Comparison of ENCODE assay signal across 13 mouse cellular contexts in genomic region chr7:70104486-70104885, GRCm38 (mm10).
DNase-seq lines count a peak whose midpoint lies in the region; ATAC-seq and TF ChIP-seq lines count a peak whose summit lies in the region.
"Had no signal": no experiment of that assay in that cellular context is flagged by ENCODE, and none has a peak within 500 bp of the region (broad histone marks: within the 10 kb centered on the region; RNA-seq: fewer than 3 reads in every experiment).

No protein-coding gene starts in this region.

- H3K4me3 ChIP-seq in kidney, postnatal 0 days (replicated peaks; ENCODE audit: low read depth, low read length), result no peak overlapping the region
- H3K4me3 ChIP-seq in forebrain, embryonic 15.5 days, result 0 out of 2 replicates have a peak overlapping the region, but pooled peaks have one; percentile 1
- H3K4me3 ChIP-seq in limb, embryonic 11.5 days (ENCODE audit: low read depth, low read length), result no peak overlapping the region
- no peak overlapping the region for H3K4me3 ChIP-seq in neural tube, embryonic 12.5 days
- H3K4me3 ChIP-seq: heart, embryonic 12.5 days had no signal

- WGBS in kidney, postnatal 0 days, result 16% methylated on average over 8 of the region's 8 CpGs
- WGBS in forebrain, embryonic 15.5 days, result 5% methylated on average over 8 of the region's 8 CpGs
- 4% methylated on average over 8 of the region's 8 CpGs for WGBS in limb, embryonic 11.5 days
- WGBS in neural tube, embryonic 12.5 days, result 8% methylated on average over 8 of the region's 8 CpGs

- no peaks in the 10 kb centered on the region for H3K27me3 ChIP-seq in kidney, postnatal 0 days (ENCODE audit: insufficient read depth, low read length)
- no peaks in the 10 kb centered on the region for H3K27me3 ChIP-seq in forebrain, embryonic 15.5 days
- peaks cover 15% of the 10 kb centered on the region; the same call in 1 of the 2 replicates for H3K27me3 ChIP-seq in limb, embryonic 11.5 days (ENCODE audit: control insufficient read depth, insufficient read depth, low read length)
- H3K27me3 ChIP-seq in neural tube, embryonic 12.5 days (replicated peaks), result peaks cover 10% of the 10 kb centered on the region; the same call in 1 of the 2 replicates
- H3K27me3 ChIP-seq: heart, embryonic 12.5 days had no signal

- no peak for TF ChIP-seq CTCF in kidney, postnatal 0 days (IDR thresholded peaks at IDR 0.05; ENCODE audit: low read depth)

- no peak for ATAC-seq in kidney, postnatal 0 days (replicated peaks; ENCODE audit: low FRiP score, low read depth)
- ATAC-seq in forebrain, embryonic 15.5 days (replicated peaks), result peak; percentile 94
- ATAC-seq in limb, embryonic 11.5 days (ENCODE audit: insufficient number of reproducible peaks, low FRiP score, low TSS enrichment, low read depth), result no peak
- ATAC-seq in neural tube, embryonic 12.5 days (ENCODE audit: low FRiP score, low read depth), result peak; percentile 80
- ATAC-seq: activated CD4-positive, CD25-positive, alpha-beta regulatory T cell, adult 4 months had no signal

- H3K9me3 ChIP-seq in kidney, postnatal 0 days (replicated peaks; ENCODE audit: low read length), result no peaks in the 10 kb centered on the region
- no peaks in the 10 kb centered on the region for H3K9me3 ChIP-seq in forebrain, embryonic 15.5 days
- H3K9me3 ChIP-seq in limb, embryonic 11.5 days (ENCODE audit: control insufficient read depth, low read length), result no peaks in the 10 kb centered on the region
- no peaks in the 10 kb centered on the region for H3K9me3 ChIP-seq in neural tube, embryonic 12.5 days
- H3K9me3 ChIP-seq: heart, embryonic 12.5 days had no signal

- no peak overlapping the region for H3K9ac ChIP-seq in kidney, postnatal 0 days (ENCODE audit: low read depth, low read length)
- no peak overlapping the region for H3K9ac ChIP-seq in forebrain, embryonic 15.5 days (replicated peaks)
- no peak overlapping the region for H3K9ac ChIP-seq in limb, embryonic 11.5 days (ENCODE audit: low read length)
- H3K9ac ChIP-seq in neural tube, embryonic 12.5 days, result no peak overlapping the region
- H3K9ac ChIP-seq: heart, embryonic 12.5 days had no signal

- H3K4me1 ChIP-seq in kidney, postnatal 0 days (replicated peaks; ENCODE audit: insufficient read depth, low read length), result no peaks in the 10 kb centered on the region
- peaks cover 27% of the 10 kb centered on the region for H3K4me1 ChIP-seq in forebrain, embryonic 15.5 days
- H3K4me1 ChIP-seq in limb, embryonic 11.5 days (ENCODE audit: control insufficient read depth, insufficient read depth, low read length), result peaks cover 5% of the 10 kb centered on the region; the same call in 1 of the 2 replicates
- H3K4me1 ChIP-seq in neural tube, embryonic 12.5 days, result peaks cover 7% of the 10 kb centered on the region; the same call in 1 of the 2 replicates
- H3K4me1 ChIP-seq: heart, embryonic 12.5 days had no signal

- no peak overlapping the region for H3K27ac ChIP-seq in kidney, postnatal 0 days
- peak overlapping the region; percentile 88 for H3K27ac ChIP-seq in forebrain, embryonic 15.5 days (replicated peaks)
- no peak overlapping the region for H3K27ac ChIP-seq in limb, embryonic 11.5 days (replicated peaks; ENCODE audit: low read depth, low read length)
- no peak overlapping the region for H3K27ac ChIP-seq in neural tube, embryonic 12.5 days

- peak; percentile 14 for DNase-seq in kidney, postnatal 0 days (ENCODE audit: low spot score)
- DNase-seq in kidney, postnatal 14 days, result no peak
- DNase-seq in limb, embryonic 11.5 days (ENCODE audit: low spot score), result peak; percentile 52
- no peak for DNase-seq in cerebellum, postnatal 36 days
- DNase-seq in urinary bladder, postnatal 36 days (ENCODE audit: low spot score in 2 of 2), result no peak
- no peak for DNase-seq in right cerebral cortex, postnatal 25 days
- DNase-seq: kidney, adult 11 months; lung, postnatal 14 days had no signal

- no peaks in the 10 kb centered on the region for H3K36me3 ChIP-seq in kidney, postnatal 0 days (ENCODE audit: insufficient read depth, low read length)
- no peaks in the 10 kb centered on the region for H3K36me3 ChIP-seq in forebrain, embryonic 15.5 days
- no peaks in the 10 kb centered on the region for H3K36me3 ChIP-seq in limb, embryonic 11.5 days (ENCODE audit: control insufficient read depth, insufficient read depth, low read length)
- H3K36me3 ChIP-seq in neural tube, embryonic 12.5 days, result no peaks in the 10 kb centered on the region
- H3K36me3 ChIP-seq: G1E; heart, embryonic 12.5 days had no signal

- H3K4me2 ChIP-seq in kidney, postnatal 0 days (ENCODE audit: low read length), result no peak overlapping the region
- H3K4me2 ChIP-seq in forebrain, embryonic 15.5 days (replicated peaks), result peak overlapping the region; percentile 11
- no peak overlapping the region for H3K4me2 ChIP-seq in limb, embryonic 11.5 days (ENCODE audit: low read depth, severe bottlenecking)
- H3K4me2 ChIP-seq in neural tube, embryonic 12.5 days (replicated peaks), result 0 out of 2 replicates have a peak overlapping the region, but pooled peaks have one; percentile 8
- H3K4me2 ChIP-seq: heart, embryonic 12.5 days had no signal

Comparison
In these comparisons a context has a peak if more than half of its experiments do, and no peak if none do; other contexts are left out.
1. DNase-seq: peak in kidney, postnatal 0 days (single experiment) and limb, embryonic 11.5 days (single experiment); none in kidney, postnatal 14 days (single experiment), cerebellum, postnatal 36 days (0 of 2), urinary bladder, postnatal 36 days (0 of 2) and right cerebral cortex, postnatal 25 days (single experiment).
2. ATAC-seq: peak in forebrain, embryonic 15.5 days (single experiment) and neural tube, embryonic 12.5 days (single experiment); none in kidney, postnatal 0 days (single experiment) and limb, embryonic 11.5 days (single experiment).
3. H3K4me2 ChIP-seq: peak in forebrain, embryonic 15.5 days (single experiment) and neural tube, embryonic 12.5 days (single experiment); none in kidney, postnatal 0 days (single experiment) and limb, embryonic 11.5 days (single experiment).